Mouse (Mus musculus) intestine, embryonic 15.5 days (tissue): ENCODE measurements around the gene Fam222b. TPM values are rescaled to one million over a fixed set of nuclear protein-coding genes. Genes with fewer than 3 reads are reported as not detected.

Source experiments
- ATAC-seq: fragments of 200-750 bp; cut with Nextera tagmentation; 2 replicates; pipeline ENCODE4 v1.8.0; 2017; ENCODE audit warnings: moderate TSS enrichment, moderate library complexity
- H3K27ac ChIP-seq: fragments of 300-500 bp; sonication (generic); 2 replicates; pipeline ENCODE4 v1.5.1; 2015; ENCODE audit warnings: mild to moderate bottlenecking, inconsistent platforms
- H3K27me3 ChIP-seq: fragments of 300-500 bp; sonication (generic); replicated peaks from 2 replicates; pipeline ENCODE4 v1.6.1; 2015; ENCODE audit warnings: inconsistent platforms
- H3K36me3 ChIP-seq: fragments of 300-500 bp; sonication (generic); 2 replicates; pipeline ENCODE4 v1.6.1; 2015; ENCODE audit warnings: inconsistent platforms
- H3K4me1 ChIP-seq: fragments of 300-500 bp; sonication (generic); replicated peaks from 2 replicates; pipeline ENCODE4 v1.6.1; 2015; ENCODE audit warnings: inconsistent platforms
- H3K4me2 ChIP-seq: fragments of 300-500 bp; sonication (generic); replicated peaks from 2 replicates; pipeline ENCODE4 v1.6.1; 2015; ENCODE audit warnings: mild to moderate bottlenecking, inconsistent platforms
- H3K4me3 ChIP-seq: fragments of 300-500 bp; sonication (generic); replicated peaks from 2 replicates; pipeline ENCODE4 v1.5.1; 2015; ENCODE audit warnings: inconsistent platforms
- H3K9ac ChIP-seq: fragments of 300-500 bp; sonication (generic); 2 replicates; pipeline ENCODE4 v1.6.1; 2015; ENCODE audit warnings: inconsistent platforms
- H3K9me3 ChIP-seq: fragments of 300-500 bp; sonication (generic); 2 replicates; pipeline ENCODE4 v1.6.1; 2016; ENCODE audit warnings: inconsistent platforms
- WGBS: fragments of 180-500 bp; shearing (Covaris S2); methylation state at CpG from one replicate; pipeline ENCODE4 v1.1.7; 2015; 5-methylcytosine and 5-hydroxymethylcytosine counted together
- polyA plus RNA-seq: library from polyadenylated mRNA; unstranded; fragments of >200 nt; fragmentation: Nextera tagmentation; extraction: Ambion mirVana; gene quantifications from 2 replicates; pipeline ENCODE4 v1.2.1, GENCODE M21; 2015

The Fam222b gene
- polyA plus RNA-seq, 1 experiment from 2014 or later: 13.1 TPM

DNA sequence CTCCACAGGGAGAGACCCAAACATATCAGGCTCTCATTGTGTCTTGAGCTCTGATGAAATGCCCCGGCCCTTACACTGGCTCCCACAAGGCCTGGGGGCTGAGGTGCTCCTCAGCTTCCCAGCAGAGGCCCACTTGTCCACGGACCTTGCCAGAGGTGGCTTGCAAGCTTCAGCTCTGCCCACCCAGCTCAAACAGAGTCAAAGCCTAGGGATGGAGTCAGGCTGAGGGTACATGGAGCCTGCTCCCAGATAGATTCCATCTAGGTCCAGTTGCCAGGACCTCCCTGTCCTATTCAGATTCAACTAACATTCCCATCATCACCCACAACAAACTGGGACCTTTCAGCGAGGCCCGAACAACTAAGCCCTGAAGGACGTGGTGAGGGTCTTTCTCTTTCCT is 22.5 kb upstream of the Fam222b start:
- H3K36me3 ChIP-seq: peaks cover 29% of the 10 kb centered on the region
- H3K27ac ChIP-seq: no peak overlapping the region
- no peaks in the 10 kb centered on the region for H3K27me3 ChIP-seq
- no peak overlapping the region for H3K9ac ChIP-seq
- 84% methylated on average over 5 of the region's 5 CpGs for WGBS
- no peaks in the 10 kb centered on the region for H3K9me3 ChIP-seq
- H3K4me2 ChIP-seq: no peak overlapping the region
- no peak for ATAC-seq
- no peaks in the 10 kb centered on the region for H3K4me1 ChIP-seq
- no peak overlapping the region for H3K4me3 ChIP-seq

DNA sequence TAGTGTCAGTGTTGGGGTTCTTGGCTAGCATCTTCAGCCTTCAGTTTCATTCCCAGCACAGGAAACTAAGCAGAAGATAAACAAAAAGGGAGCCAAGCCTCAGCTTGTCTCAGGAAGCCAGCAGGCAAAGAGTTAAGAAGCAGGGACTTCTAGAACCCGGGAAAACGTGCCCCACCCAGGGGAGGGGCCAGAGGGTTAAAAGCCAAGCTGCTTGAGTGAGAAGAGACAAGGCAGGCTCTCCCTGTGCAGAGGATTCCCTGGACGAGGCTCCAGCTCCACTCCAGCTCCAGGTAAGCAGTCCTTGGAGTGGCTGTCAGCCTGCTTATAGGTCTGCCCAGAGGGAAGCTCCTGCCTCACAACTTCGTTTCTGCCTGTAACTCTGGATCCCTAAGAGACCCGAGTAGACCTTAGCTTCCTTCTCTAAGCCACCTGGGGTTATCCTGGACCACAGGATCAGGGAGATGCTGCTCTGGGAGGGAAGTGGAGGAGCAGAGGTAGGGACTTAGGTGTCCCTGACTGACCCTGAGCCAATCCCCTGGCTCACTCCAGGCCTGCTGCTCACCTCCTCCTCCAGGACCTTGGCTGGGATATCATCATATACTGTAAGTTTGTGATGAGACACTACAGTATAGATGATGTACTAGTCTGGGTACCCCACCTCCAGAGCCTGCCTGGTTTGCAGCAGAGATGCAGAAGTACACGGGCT is 21.9 kb upstream of the Fam222b start:
- H3K27me3 ChIP-seq: no peaks in the 10 kb centered on the region
- H3K4me2 ChIP-seq: no peak overlapping the region
- WGBS: 26% methylated on average over 6 of the region's 6 CpGs
- H3K4me3 ChIP-seq: no peak overlapping the region
- no peak for ATAC-seq
- no peaks in the 10 kb centered on the region for H3K4me1 ChIP-seq
- peaks cover 31% of the 10 kb centered on the region for H3K36me3 ChIP-seq
- H3K27ac ChIP-seq: no peak overlapping the region
- no peaks in the 10 kb centered on the region for H3K9me3 ChIP-seq
- no peak overlapping the region for H3K9ac ChIP-seq

DNA sequence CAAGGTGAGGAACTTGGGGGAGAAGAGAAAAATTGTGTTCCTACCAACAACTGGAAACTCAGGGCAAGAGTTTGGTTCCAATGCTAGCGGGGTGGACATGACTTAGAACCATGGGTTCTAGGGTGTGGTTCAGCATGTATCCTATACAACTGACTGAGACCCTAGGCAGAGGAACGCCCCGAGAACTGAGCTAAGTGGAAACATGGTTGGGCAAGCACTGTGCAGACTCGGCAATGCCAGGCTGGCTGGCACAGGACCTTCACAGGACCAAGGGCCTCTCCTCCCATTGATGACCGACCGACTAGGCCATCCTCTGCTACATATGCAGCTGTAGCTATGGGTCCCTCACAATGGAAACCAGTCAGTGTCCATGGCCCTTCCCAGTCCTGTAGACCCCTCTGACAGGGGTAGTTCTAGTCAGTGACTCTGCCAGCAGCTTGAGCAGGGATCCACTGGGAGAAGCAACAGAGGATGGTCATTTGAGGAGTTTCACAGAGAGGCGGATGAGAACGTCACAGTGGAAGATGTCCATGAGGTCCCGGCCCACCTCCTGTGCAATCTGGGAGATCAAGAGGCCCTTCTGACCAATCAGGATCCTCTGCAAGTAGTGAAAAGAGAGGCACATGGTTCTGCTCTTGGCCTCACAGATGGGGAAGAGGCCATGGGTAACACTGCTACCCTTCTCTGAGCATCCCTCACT is 20.7 kb upstream of the Fam222b start:
- H3K4me3 ChIP-seq: no peak overlapping the region
- H3K36me3 ChIP-seq: peaks cover 31% of the 10 kb centered on the region
- H3K4me2 ChIP-seq: no peak overlapping the region
- no peaks in the 10 kb centered on the region for H3K4me1 ChIP-seq
- H3K9me3 ChIP-seq: no peaks in the 10 kb centered on the region
- no peak overlapping the region for H3K9ac ChIP-seq
- no peaks in the 10 kb centered on the region for H3K27me3 ChIP-seq
- WGBS: 96% methylated on average over 9 of the region's 9 CpGs
- ATAC-seq: peak; percentile 57; the same call in 1 of the 2 replicates
- no peak overlapping the region for H3K27ac ChIP-seq

DNA sequence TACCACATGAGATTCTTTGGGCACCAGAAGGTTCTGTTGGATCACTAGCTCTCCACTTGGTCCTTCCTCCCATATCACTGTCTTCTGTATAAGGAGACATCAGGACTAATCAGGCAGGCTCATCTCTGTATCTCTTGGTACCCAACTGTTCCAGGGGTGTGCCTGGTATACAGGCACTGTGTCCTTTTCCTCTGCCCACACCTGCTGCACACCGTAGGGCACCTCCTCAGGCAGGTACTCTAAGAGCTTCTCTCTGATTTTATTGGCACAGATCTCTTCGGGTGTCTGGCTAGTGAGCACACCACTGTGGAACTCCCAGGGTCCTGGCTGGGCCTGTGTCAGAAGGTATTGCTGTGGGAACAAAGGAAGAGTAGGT is 20.2 kb upstream of the Fam222b start:
- 94% methylated on average over 2 of the region's 2 CpGs for WGBS
- H3K4me2 ChIP-seq: no peak overlapping the region
- H3K4me3 ChIP-seq: no peak overlapping the region
- no peak overlapping the region for H3K9ac ChIP-seq
- peaks cover 4% of the 10 kb centered on the region; the same call in 1 of the 2 replicates for H3K4me1 ChIP-seq
- peak; percentile 55; the same call in 1 of the 2 replicates for ATAC-seq
- no peaks in the 10 kb centered on the region for H3K9me3 ChIP-seq
- peaks cover 31% of the 10 kb centered on the region for H3K36me3 ChIP-seq
- H3K27ac ChIP-seq: no peak overlapping the region
- no peaks in the 10 kb centered on the region for H3K27me3 ChIP-seq

DNA sequence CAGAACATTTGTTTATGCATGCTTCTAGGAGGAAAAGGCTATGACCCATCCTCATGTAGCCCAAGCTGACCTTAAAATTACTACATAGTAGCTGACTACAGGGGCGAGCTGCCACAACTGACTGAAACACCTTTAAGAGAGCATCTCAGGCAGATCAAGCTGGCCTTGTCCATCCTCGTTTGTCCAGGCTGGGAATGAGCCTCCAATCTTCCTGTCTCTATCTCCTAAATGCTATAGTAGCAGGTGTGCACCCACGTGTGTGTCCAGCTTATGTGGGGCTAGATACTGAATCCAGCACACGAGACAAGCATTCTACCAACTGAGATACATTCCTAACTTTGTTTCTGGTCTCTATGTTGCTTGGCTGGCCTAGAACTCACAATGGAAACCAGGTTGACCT is 19.8 kb upstream of the Fam222b start:
- Histone ChIP-seq H3K4me2 (no peak overlapping the region), H3K27ac (no peak overlapping the region), H3K36me3 (peaks cover 31% of the 10 kb centered on the region), H3K27me3 (no peaks in the 10 kb centered on the region), H3K4me3 (no peak overlapping the region), H3K9ac (no peak overlapping the region), H3K4me1 (peaks cover 7% of the 10 kb centered on the region; the same call in 1 of the 2 replicates), H3K9me3 (no peaks in the 10 kb centered on the region)
- ATAC-seq: no peak
- 86% methylated on average over 4 of the region's 4 CpGs for WGBS

DNA sequence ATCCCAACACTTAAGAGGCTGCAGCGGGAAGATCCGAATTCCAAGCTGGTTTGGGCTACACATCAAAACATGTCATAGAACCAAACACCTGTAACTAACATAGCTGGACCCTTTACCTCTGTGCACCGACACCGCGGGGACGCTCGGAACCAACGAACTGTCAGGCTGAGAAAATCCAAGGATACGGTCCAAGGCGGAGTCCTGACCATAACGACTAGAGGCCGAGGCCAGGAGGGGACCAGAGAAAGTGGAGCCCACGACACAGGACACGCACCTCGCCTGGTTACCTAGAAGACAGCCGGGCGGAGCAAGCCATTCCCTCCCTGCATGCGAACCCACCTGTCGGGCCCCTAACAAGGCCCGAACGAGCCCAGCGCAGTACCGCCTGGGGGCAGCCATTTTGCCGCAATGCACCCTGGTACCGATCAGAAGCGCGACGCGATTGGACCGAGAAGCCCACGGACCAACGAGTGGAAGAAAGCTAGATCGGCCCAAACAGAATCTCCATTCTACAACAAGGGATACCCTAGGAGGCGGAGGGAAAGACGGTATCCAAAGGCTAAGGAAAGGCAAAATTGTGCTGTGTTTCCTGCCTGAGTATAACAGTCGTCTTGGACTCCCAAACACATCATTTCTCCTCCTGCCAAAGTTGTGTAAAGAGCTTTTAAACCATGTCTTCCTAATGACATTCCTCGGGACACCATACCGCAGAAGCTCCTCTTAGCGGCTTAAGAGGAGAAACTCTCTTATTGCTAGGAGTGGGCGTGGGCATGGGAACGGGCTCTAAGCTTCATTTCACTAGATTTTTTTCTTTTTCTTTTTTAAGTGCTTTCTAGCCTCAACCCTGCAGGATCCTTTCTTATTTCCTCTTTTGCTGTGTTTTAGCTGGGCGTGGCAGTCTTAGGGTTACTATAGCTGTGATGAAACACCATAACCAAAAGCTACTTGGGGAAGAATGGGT is 14.2 kb upstream of the Fam222b start, which contains the start of gene Eral1:
Eral1 (minus strand) TSS at position 423 of the 961 bp plus-strand sequence.
- H3K4me1 ChIP-seq: peaks cover 12% of the 10 kb centered on the region
- H3K27ac ChIP-seq: peak within 1 kb of the TSS; percentile 27
- peak within 1 kb of the TSS; percentile 85 for H3K4me3 ChIP-seq
- H3K9ac ChIP-seq: peak within 1 kb of the TSS; percentile 87
- peak; percentile 98 for ATAC-seq
- WGBS: 1% methylated on average over 42 of the region's 42 CpGs
- H3K4me2 ChIP-seq: peak within 1 kb of the TSS; percentile 69
- H3K27me3 ChIP-seq: no peaks in the 10 kb centered on the region
- no peaks in the 10 kb centered on the region for H3K9me3 ChIP-seq
- peaks cover 12% of the 10 kb centered on the region for H3K36me3 ChIP-seq

DNA sequence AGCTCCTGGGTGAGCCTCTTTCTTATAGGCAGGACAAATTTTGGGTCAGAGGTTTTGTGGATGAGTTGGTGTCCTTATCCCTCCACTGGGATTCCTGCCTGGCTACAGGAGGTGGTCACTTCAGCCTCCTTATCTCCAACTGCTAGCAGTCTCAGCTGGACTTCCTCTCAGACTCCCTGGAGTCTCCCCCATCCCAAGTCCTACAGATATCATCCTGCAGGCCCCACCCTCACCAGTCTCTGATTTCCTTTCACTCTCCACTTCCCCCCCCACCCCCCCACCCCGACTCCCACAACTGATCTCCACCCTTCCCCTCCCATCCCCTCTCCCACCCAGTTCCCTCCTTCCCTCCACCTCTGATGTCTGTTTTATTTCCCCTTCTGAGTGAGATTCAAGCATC is 10.9 kb upstream of the Fam222b start:
- 55% methylated on average over 1 of the region's 1 CpGs for WGBS

DNA sequence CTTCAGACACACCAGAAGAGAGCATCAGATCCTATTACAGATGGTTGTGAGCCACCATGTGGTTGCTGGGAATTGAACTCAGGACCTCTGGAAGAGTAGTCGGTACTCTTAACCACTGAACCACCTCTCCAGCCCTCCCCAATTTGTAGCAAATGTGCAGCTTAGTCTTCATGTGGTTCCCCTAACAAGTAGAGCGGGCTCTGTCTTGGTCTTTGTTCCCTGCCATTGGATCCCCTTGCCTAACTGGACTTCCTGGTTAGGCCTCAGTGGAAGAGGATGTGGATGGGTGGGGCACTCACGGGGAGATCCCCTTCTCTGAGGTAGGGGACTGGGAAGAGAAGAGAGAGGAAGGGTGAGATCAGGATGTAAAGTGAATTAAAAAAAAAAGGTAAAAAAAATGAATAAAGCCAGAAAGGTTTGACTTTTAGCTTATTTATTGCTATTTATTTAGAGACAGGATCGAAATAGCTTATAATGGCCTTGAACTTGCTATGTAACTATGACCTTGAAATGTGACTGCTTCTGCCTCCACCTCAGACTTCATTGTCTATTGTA is 7.5 kb upstream of the Fam222b start:
- Histone ChIP-seq H3K9ac (no peak overlapping the region), H3K27ac (no peak overlapping the region), H3K9me3 (no peaks in the 10 kb centered on the region), H3K4me3 (no peak overlapping the region), H3K4me2 (no peak overlapping the region), H3K27me3 (no peaks in the 10 kb centered on the region), H3K4me1 (no peaks in the 10 kb centered on the region), H3K36me3 (no peaks in the 10 kb centered on the region)
- WGBS: 73% methylated on average over 4 of the region's 4 CpGs
- no peak for ATAC-seq

More for the DNA sequence above, 10.9 kb upstream of the Fam222b start:
- Histone ChIP-seq H3K36me3 (no peaks in the 10 kb centered on the region), H3K4me1 (peaks cover 12% of the 10 kb centered on the region), H3K4me3 (no peak overlapping the region), H3K9me3 (no peaks in the 10 kb centered on the region), H3K4me2 (no peak overlapping the region), H3K27ac (no peak overlapping the region), H3K27me3 (no peaks in the 10 kb centered on the region), H3K9ac (no peak overlapping the region)
- no peak for ATAC-seq

DNA sequence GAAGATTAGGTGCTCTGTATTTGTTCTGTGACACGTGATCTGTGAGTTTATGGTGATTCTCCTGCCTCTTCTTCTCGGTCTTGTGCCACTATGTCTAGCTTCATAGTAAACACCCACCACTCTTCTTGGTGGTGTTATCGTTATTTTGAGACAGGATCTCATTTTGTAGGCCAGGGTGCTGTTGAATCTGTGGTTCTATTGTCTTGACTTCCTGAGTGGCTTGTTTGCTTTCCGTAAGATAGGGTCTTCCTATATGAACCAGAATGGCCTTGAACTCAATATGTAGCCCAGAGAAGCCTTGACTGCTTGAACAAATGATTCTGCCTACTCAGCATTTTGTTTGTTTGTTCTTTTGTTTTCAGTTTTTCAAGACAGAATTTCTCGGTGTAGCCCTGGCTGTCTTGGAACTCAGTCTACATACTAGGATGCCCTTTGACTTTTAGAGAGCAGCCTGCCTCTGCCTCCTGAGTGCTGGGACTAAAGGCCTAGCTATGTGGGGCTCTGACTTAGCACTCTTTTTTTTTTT is 6.6 kb upstream of the Fam222b start:
- Histone ChIP-seq H3K4me2 (no peak overlapping the region), H3K4me1 (no peaks in the 10 kb centered on the region), H3K27me3 (no peaks in the 10 kb centered on the region), H3K4me3 (no peak overlapping the region), H3K9me3 (no peaks in the 10 kb centered on the region), H3K9ac (no peak overlapping the region), H3K36me3 (no peaks in the 10 kb centered on the region), H3K27ac (no peak overlapping the region)
- 76% methylated on average over 5 of the region's 5 CpGs for WGBS
- ATAC-seq: no peak

DNA sequence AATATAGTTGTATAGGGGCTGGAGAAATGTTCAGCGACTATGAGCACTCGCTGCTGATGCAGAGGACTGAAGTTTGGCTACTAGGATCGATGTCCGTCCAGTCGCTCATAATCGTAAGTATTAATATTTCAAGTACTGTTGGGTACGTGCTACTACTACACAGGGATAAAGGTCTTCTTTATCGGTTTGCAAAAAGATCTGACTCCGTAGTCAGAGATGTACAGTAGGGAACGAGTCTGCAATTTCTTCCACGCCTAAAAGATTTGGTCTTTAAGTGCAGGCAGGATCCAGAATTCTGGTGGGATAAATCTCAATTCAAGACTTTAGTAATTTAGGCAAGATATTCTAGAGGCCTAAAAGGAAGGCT is 340 bp upstream of the Fam222b start:
- no peaks in the 10 kb centered on the region for H3K36me3 ChIP-seq
- peak overlapping the region; percentile 68 for H3K9ac ChIP-seq
- peak; percentile 22; the same call in 1 of the 2 replicates for ATAC-seq
- peak overlapping the region; percentile 70 for H3K4me3 ChIP-seq
- H3K4me1 ChIP-seq: peaks cover 9% of the 10 kb centered on the region; the same call in 1 of the 2 replicates
- H3K27ac ChIP-seq: no peak overlapping the region
- H3K27me3 ChIP-seq: no peaks in the 10 kb centered on the region
- 47% methylated on average over 11 of the region's 11 CpGs for WGBS
- H3K4me2 ChIP-seq: peak overlapping the region; percentile 82
- H3K9me3 ChIP-seq: no peaks in the 10 kb centered on the region

DNA sequence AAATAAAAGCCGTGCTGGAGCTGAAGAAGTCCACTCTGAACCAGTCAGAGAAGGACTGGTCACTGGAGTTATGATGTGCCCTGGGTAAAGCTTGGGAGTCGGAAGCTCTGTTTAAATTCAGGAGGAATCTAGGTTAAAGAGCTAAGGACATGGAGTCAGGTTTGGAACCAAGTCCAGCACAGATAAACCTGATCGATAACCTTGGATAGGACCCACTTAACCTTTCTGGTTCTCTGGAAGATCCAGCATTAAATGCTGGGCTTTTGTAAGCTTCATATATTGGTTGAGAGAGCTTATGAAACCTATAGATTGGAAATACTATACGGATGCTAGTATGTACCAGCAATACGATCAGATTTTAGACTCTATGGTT is 670 bp downstream of the Fam222b start:
- Histone ChIP-seq H3K36me3 (no peaks in the 10 kb centered on the region), H3K4me2 (peak overlapping the region; percentile 82), H3K27me3 (no peaks in the 10 kb centered on the region), H3K4me1 (peaks cover 9% of the 10 kb centered on the region; the same call in 1 of the 2 replicates), H3K4me3 (peak overlapping the region; percentile 70), H3K27ac (no peak overlapping the region), H3K9me3 (no peaks in the 10 kb centered on the region), H3K9ac (peak overlapping the region; percentile 68)
- WGBS: 22% methylated on average over 5 of the region's 5 CpGs
- no peak for ATAC-seq
